8 mouse cellular contexts compared by ENCODE assay signal in genomic region chr13:107021461-107022265, GRCm38 (mm10). TPM values are rescaled to one million over a fixed set of nuclear protein-coding genes. Genes with fewer than 3 reads are reported as not detected.
A peak's percentile ranks its signal among the peaks of the same experiment; 100 is the strongest.
DNase-seq lines count a peak whose midpoint lies in the region; ATAC-seq and TF ChIP-seq lines count a peak whose summit lies in the region.

TSS of gene Kif2a (minus strand) at chr13:107022126.

- peak within 1 kb of the TSS; percentile 84 to 98 for H3K4me3 ChIP-seq in ES-E14 (ENCODE audit: insufficient read depth in 1 of 2, low read depth in 1 of 2, low read length in 2 of 2, poor library complexity in 1 of 2, severe bottlenecking in 1 of 2)
- peak within 1 kb of the TSS; percentile 97 for H3K4me3 ChIP-seq in hindbrain, embryonic 10.5 days

- peak within 1 kb of the TSS; percentile 97 for H3K9ac ChIP-seq in ES-E14 (ENCODE audit: insufficient read depth, low read depth, low read length, poor library complexity, severe bottlenecking)

- H3K27me3 ChIP-seq in hindbrain, embryonic 10.5 days (ENCODE audit: insufficient read depth, poor library complexity, severe bottlenecking), result no peaks in the 10 kb centered on the region

- under 1% methylated on average over 70 of the region's 87 CpGs for WGBS in hindbrain, embryonic 10.5 days

- H3K9me3 ChIP-seq in ES-E14 (ENCODE audit: control insufficient read depth, insufficient read depth, low read depth, low read length), result no peaks in the 10 kb centered on the region
- H3K9me3 ChIP-seq in hindbrain, embryonic 10.5 days, result no peaks in the 10 kb centered on the region

- peak within 1 kb of the TSS; percentile 63 for H3K27ac ChIP-seq in ES-E14 (ENCODE audit: insufficient read depth, low read depth, low read length, poor library complexity, severe bottlenecking)
- H3K27ac ChIP-seq in hindbrain, embryonic 10.5 days, result peak within 1 kb of the TSS; percentile 98

- peak; percentile 21 for DNase-seq in ES-E14 (ENCODE audit: low read depth, low spot score)
- DNase-seq in cerebellum, adult 8-10 months, result peak; percentile 58
- peak; percentile 71 for DNase-seq in hindbrain, embryonic 10.5 days (ENCODE audit: low spot score)
- peak; percentile 40 to 50 for DNase-seq in layer of hippocampus, postnatal 14 days (ENCODE audit: low spot score in 2 of 2)
- peak; percentile 57 for DNase-seq in lung, postnatal 10 days
- DNase-seq in ovary, postnatal 36 days (ENCODE audit: low spot score), result peak; percentile 59
- DNase-seq in thymus, postnatal 25 days, result peak; percentile 63

- peaks cover 0 to 6% of the 10 kb centered on the region in 2 experiments; a peak in 1 of 4 replicates for H3K4me1 ChIP-seq in ES-E14 (ENCODE audit: control insufficient read depth in 2 of 2, insufficient read depth in 2 of 2, low read length in 2 of 2, poor library complexity in 1 of 2)
- peaks cover 20% of the 10 kb centered on the region for H3K4me1 ChIP-seq in hindbrain, embryonic 10.5 days (replicated peaks)

- peak; percentile 42 for ATAC-seq in frontal cortex, adult (ENCODE audit: low TSS enrichment)

- H3K36me3 ChIP-seq in ES-E14 (ENCODE audit: control insufficient read depth, insufficient read depth, low read length, poor library complexity, severe bottlenecking), result 0 out of 2 replicates have a peak, but pooled peaks cover 2% of the 10 kb centered on the region
- peaks cover 20% of the 10 kb centered on the region for H3K36me3 ChIP-seq in hindbrain, embryonic 10.5 days

- in situ Hi-C loops in ES-E14 (cut with MboI; ENCODE audit: low sequenced_read_pairs in 2 of 2, unreplicated experiment in 2 of 2), result no loop called here

TF ChIP-seq in ES-E14, 5 proteins besides CTCF, POLR2A, EP300 and RAD21:
- TF ChIP-seq MAFK (IDR thresholded peaks at IDR 0.05; ENCODE audit: insufficient read depth, low read depth, low read length) (no peak), HCFC1 (IDR thresholded peaks at IDR 0.05; ENCODE audit: borderline replicate concordance, insufficient read depth, low read length) (no peak), ZC3H11A (IDR thresholded peaks at IDR 0.05; ENCODE audit: borderline replicate concordance, low read depth, low read length) (no peak), CHD2 (IDR thresholded peaks at IDR 0.05; ENCODE audit: low read depth, low read length) (no peak), ZNF384 (IDR thresholded peaks at IDR 0.05; ENCODE audit: low read depth, low read length) (no peak)

RNA-seq across cellular contexts. Expression of gene Kif2a, which starts in this region (rescaled TPM):
- 19.1 and 21.9 TPM in 2 replicates for total RNA-seq in ES-E14 (2012; rRNA removed)
- 14.4 and 16.0 TPM in 2 replicates for polyA plus RNA-seq in hindbrain, embryonic 10.5 days (2016; fragmentation: Nextera tagmentation; extraction: Ambion mirVana)
- 100 to 1,000 TPM; 139 to 145 TPM for total RNA-seq in layer of hippocampus, postnatal 14 days (2021)

Comparison
In these comparisons a context has a peak if more than half of its experiments do, and no peak if none do; other contexts are left out.
1. Peak in every context shown above with its lines: DNase-seq, ATAC-seq, H3K4me3 ChIP-seq and H3K27ac ChIP-seq.
2. DNase-seq: peak in every context shown above with its lines; median percentile 71 in hindbrain, embryonic 10.5 days; 63 in thymus, postnatal 25 days; 59 in ovary, postnatal 36 days; 58 in cerebellum, adult 8-10 months; 57 in lung, postnatal 10 days; 45 in layer of hippocampus, postnatal 14 days; 21 in ES-E14.